Mouse (Mus musculus): ENCODE measurements around the gene Dqx1. TPM values are rescaled to one million over a fixed set of nuclear protein-coding genes. Genes with fewer than 3 reads are reported as not detected.

Gene Dqx1
- polyA plus RNA-seq, 1 experiment from 2014 or later = 0.68 TPM

DNA sequence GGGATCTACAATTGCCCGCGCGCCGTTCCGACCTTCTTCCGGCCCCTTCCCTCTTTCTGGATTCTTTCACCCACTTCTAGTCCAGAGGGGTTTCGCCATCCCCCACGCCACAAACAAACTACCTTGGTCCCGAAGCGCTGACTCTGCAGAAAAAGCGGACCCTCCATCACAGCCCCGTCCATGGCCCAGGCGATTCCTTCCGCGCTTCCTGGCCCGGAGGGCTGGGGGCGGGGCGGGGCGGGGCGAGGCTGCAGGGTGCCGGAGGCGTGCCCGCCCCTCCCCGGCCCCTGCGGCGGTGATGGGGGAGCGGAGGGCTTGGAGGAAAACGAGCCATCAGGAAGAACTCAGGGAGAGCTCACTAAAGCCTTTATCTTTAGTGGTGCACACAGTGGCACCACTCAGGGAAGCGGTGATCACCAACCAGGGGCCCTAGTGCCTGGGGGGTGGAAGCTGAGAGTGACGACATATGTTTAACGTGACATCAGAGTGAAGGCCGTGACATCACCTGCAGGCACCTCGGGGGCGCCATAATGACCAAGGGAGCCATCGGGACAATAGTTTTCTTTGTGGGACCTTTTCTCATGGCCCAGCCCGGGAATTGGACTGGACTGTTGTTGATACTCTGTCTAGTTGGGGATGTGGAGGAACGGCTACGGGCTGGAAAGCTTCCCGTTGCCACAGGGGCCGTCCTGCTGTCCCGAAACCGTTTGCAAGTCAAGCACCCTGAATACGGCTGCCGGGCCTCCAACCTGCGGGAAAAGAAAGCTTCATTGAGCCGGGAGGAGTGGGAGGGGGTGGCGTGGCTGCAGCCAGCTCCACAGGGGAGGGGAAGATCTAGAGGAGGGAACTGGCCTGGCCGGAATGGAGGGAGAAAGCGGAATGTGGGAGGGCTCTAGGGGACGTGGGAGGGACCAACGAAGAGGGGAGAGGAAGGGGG, 24.1 kb upstream of the Dqx1 start, which contains the start of the genes Dok1 and Loxl3:
Gene Dok1, minus strand, starts transcription at position 223 of the 937 bp plus-strand sequence.
Gene Loxl3, plus strand, starts transcription at position 925 of the 937 bp plus-strand sequence.
- no peaks in the 10 kb centered on the region for H3K9me3 ChIP-seq
- H3K27ac ChIP-seq = peak within 1 kb of the TSS; percentile 86
- H3K4me1 ChIP-seq (replicated peaks) = peaks cover 40% of the 10 kb centered on the region
- H3K4me2 ChIP-seq = peak within 1 kb of the TSS; percentile 84
- ATAC-seq (ENCODE audit: insufficient number of reproducible peaks, insufficient read depth, low FRiP score, low TSS enrichment, low read depth) = peak; percentile 75
- WGBS = under 1% methylated on average over 51 of the region's 51 CpGs
- peak within 1 kb of the TSS; percentile 52 for H3K9ac ChIP-seq (replicated peaks)
- peaks cover 44% of the 10 kb centered on the region for H3K27me3 ChIP-seq
- peaks cover 8% of the 10 kb centered on the region; the same call in 1 of the 2 replicates for H3K36me3 ChIP-seq
- peak within 1 kb of the TSS; percentile 48 for H3K4me3 ChIP-seq (replicated peaks)

DNA sequence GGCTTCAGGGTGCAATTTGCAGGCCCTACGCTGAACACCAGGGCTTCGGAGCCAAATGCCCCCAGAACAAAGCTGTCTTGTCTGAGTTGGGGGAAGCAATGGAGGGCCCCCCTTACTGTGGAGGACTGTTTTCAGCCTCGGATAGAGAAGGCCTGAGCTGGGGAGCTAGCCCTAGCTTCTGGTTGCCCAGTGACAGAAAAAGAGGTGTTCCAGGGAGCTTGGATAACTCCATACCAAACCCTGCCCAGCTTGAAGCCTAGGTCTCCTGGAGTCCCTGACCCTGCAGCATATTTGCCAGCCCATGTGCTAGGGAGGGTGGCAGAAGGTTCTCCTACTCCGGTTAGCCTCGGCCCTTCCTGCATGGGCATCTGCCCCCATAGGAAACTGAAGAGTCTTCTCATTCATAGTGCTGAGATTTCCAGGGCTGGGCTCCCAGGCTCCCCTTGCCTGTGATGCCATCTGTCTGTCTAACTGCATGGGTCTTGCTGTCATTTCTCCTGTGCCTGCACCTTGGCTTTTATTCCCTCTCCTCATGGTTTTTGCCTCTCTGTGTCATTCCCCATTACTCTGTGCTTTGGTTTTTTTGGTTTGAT, 23.1 kb upstream of the Dqx1 start:
- Histone ChIP-seq H3K4me3 (replicated peaks) (peak overlapping the region; percentile 48), H3K9ac (replicated peaks) (peak overlapping the region; percentile 52), H3K27ac (peak overlapping the region; percentile 86), H3K4me1 (replicated peaks) (peaks cover 41% of the 10 kb centered on the region), H3K36me3 (peaks cover 8% of the 10 kb centered on the region; the same call in 1 of the 2 replicates), H3K27me3 (peaks cover 35% of the 10 kb centered on the region), H3K4me2 (peak overlapping the region; percentile 84), H3K9me3 (no peaks in the 10 kb centered on the region)
- no peak for ATAC-seq (ENCODE audit: insufficient number of reproducible peaks, insufficient read depth, low FRiP score, low TSS enrichment, low read depth)
- WGBS = 14% methylated on average over 5 of the region's 5 CpGs

DNA sequence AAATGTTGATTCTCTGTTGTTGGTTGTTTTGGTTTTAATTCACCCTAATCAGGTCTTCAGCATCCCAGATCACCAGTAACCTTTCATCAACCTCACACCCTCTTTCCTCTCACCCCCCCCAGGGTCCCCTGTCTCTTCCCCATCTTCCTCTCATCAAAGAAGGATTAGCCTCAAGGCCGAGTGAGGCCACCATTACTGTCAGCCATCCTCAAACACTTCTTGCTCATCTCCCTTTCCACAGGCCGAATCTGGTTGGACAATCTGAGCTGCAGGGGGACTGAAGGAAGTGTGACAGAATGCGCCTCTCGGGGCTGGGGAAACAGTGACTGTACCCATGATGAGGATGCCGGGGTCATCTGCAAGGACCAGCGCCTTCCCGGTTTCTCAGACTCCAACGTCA, 20.5 kb upstream of the Dqx1 start:
- no peaks in the 10 kb centered on the region for H3K9me3 ChIP-seq
- WGBS = 81% methylated on average over 8 of the region's 8 CpGs
- H3K4me3 ChIP-seq (replicated peaks) = no peak overlapping the region
- peaks cover 9% of the 10 kb centered on the region for H3K27me3 ChIP-seq
- no peak overlapping the region for H3K27ac ChIP-seq
- peaks cover 11% of the 10 kb centered on the region; the same call in 1 of the 2 replicates for H3K36me3 ChIP-seq
- ATAC-seq (ENCODE audit: insufficient number of reproducible peaks, insufficient read depth, low FRiP score, low TSS enrichment, low read depth) = no peak
- no peak overlapping the region for H3K4me2 ChIP-seq
- no peak overlapping the region for H3K9ac ChIP-seq (replicated peaks)
- H3K4me1 ChIP-seq (replicated peaks) = peaks cover 25% of the 10 kb centered on the region

DNA sequence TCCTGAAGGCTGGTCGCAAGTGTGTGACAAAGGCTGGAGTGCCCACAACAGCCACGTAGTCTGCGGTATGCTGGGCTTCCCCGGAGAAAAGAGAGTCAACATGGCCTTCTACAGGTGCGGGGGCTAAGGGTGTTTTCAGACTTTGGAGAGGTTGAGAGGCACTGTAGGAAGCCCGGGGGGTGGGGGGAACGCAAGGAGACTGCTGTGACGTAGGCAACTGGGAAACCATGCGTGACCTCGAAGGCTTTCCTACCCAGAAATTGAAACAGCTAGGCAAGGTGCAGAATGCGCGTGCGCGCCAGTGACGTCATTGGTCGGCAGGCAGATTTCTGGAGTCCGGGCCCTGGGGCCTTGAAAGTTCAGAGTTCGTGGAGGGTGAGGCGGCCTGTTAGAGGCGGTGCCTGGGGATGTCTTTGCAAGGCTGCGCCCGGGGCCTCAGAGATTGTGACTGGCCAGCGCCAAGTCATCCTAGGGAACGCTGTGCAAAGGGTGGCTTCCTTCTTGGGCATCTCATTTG, 19.1 kb upstream of the Dqx1 start:
- peaks cover 21% of the 10 kb centered on the region for H3K4me1 ChIP-seq (replicated peaks)
- peaks cover 4% of the 10 kb centered on the region; the same call in 1 of the 2 replicates for H3K27me3 ChIP-seq
- H3K4me2 ChIP-seq = peak overlapping the region; percentile 57
- peak overlapping the region; percentile 29 for H3K4me3 ChIP-seq (replicated peaks)
- no peaks in the 10 kb centered on the region for H3K9me3 ChIP-seq
- H3K27ac ChIP-seq = no peak overlapping the region
- H3K9ac ChIP-seq (replicated peaks) = peak overlapping the region; percentile 44; the same call in 1 of the 2 replicates
- H3K36me3 ChIP-seq = peaks cover 11% of the 10 kb centered on the region; the same call in 1 of the 2 replicates
- peak; percentile 17; the same call in 1 of the 2 replicates for ATAC-seq (ENCODE audit: insufficient number of reproducible peaks, insufficient read depth, low FRiP score, low TSS enrichment, low read depth)
- 11% methylated on average over 24 of the region's 24 CpGs for WGBS

DNA sequence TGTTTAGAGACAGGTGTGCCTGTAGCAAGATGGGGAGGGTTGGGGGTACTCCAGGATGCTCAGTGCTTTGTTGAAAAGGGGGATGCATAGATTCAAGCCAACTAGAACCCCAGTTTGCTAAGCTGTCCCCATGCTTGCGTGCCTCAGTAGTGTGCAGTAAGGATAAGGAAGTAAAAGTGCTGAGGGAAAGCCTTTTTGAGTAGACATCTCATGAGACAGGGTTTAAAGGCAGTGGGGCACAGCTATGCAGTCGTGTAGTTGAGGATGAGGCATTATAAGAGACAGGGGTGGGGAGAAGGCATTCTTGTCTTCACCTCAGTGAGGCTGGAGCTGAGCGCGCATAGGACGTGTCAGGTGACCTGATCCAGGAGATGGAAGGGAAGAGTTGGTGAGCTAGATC, 17.0 kb upstream of the Dqx1 start:
- H3K27ac ChIP-seq = no peak overlapping the region
- 82% methylated on average over 5 of the region's 5 CpGs for WGBS
- no peak overlapping the region for H3K4me3 ChIP-seq (replicated peaks)
- H3K4me1 ChIP-seq (replicated peaks) = peaks cover 9% of the 10 kb centered on the region
- H3K27me3 ChIP-seq = peaks cover 4% of the 10 kb centered on the region; the same call in 1 of the 2 replicates
- no peak overlapping the region for H3K4me2 ChIP-seq
- ATAC-seq (ENCODE audit: insufficient number of reproducible peaks, insufficient read depth, low FRiP score, low TSS enrichment, low read depth) = no peak
- H3K9me3 ChIP-seq = no peaks in the 10 kb centered on the region
- H3K36me3 ChIP-seq = peaks cover 15% of the 10 kb centered on the region; the same call in 1 of the 2 replicates
- no peak overlapping the region for H3K9ac ChIP-seq (replicated peaks)

DNA sequence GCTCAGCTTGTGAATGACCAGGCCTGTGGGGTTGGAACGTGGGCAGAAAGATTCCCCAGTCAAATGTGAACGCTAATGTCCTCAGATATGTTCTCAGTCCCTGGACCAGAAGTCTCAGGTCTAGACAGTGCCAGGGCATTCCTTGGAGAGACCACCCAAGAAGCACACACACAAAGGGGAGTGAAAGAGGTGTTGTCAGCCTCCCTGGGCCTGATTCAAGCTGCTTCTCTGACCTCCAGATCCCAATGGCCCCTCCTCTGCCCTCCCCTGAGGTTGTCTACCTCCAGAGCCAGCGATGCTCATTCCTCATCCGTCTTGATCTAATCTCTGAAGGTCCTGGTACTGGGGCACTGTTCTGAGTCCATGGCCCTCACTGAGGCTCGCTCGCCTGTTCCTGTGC, 14.1 kb upstream of the Dqx1 start:
- ATAC-seq (ENCODE audit: insufficient number of reproducible peaks, insufficient read depth, low FRiP score, low TSS enrichment, low read depth) = no peak
- H3K4me3 ChIP-seq (replicated peaks) = no peak overlapping the region
- no peaks in the 10 kb centered on the region for H3K9me3 ChIP-seq
- H3K4me1 ChIP-seq (replicated peaks) = peaks cover 4% of the 10 kb centered on the region; the same call in 1 of the 2 replicates
- no peak overlapping the region for H3K27ac ChIP-seq
- peaks cover 17% of the 10 kb centered on the region; the same call in 1 of the 2 replicates for H3K36me3 ChIP-seq
- H3K4me2 ChIP-seq = no peak overlapping the region
- WGBS = 65% methylated on average over 6 of the region's 6 CpGs
- no peak overlapping the region for H3K9ac ChIP-seq (replicated peaks)
- H3K27me3 ChIP-seq = no peaks in the 10 kb centered on the region; the same call in 1 of the 2 replicates

DNA sequence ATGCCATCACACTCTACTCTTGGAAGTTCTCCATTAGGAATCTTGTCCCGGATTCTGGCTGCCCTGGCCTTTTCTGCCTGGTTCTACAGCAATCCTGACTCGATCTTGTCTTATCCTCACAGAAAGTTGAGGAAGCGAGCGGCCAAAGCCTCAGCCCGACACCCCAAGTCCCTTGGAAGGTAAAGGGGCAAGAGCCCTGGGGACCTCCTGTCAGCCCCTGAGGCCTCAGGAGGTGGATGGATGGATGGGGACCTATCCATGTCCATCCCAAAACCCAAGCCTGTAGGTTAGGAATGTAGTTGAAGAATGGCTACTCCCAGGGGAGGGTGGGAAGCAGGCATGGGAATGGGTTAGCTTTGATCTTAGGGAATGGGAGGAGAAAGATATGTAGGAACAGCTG, 13.7 kb upstream of the Dqx1 start:
- Histone ChIP-seq H3K9ac (replicated peaks) (no peak overlapping the region), H3K4me1 (replicated peaks) (no peaks in the 10 kb centered on the region), H3K4me2 (no peak overlapping the region), H3K36me3 (peaks cover 21% of the 10 kb centered on the region; the same call in 1 of the 2 replicates), H3K9me3 (no peaks in the 10 kb centered on the region), H3K27ac (no peak overlapping the region), H3K4me3 (replicated peaks) (no peak overlapping the region), H3K27me3 (no peaks in the 10 kb centered on the region; the same call in 1 of the 2 replicates)
- ATAC-seq (ENCODE audit: insufficient number of reproducible peaks, insufficient read depth, low FRiP score, low TSS enrichment, low read depth) = no peak
- 85% methylated on average over 5 of the region's 5 CpGs for WGBS

DNA sequence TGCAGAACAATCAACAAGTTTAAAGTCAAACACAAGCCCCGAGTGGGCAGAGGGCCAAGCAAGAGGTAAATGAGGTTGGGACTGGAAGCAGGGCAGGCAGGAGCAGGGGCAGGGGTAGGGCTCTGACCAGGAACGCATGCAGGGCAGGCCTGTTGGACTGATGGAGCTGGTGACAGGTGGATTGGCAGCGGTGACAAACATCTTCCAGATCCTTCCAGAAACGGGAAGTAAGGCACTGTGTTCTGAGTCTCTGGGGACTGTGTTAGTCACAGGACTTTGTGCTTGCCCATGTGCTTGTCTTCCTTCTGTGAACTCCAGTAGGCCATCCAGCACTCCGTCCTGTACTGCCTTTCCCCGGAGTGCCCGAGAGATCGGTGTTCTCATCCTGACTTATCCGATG, 12.9 kb upstream of the Dqx1 start:
- Histone ChIP-seq H3K36me3 (peaks cover 25% of the 10 kb centered on the region; the same call in 1 of the 2 replicates), H3K4me2 (no peak overlapping the region), H3K27me3 (no peaks in the 10 kb centered on the region; the same call in 1 of the 2 replicates), H3K4me3 (replicated peaks) (no peak overlapping the region), H3K4me1 (replicated peaks) (no peaks in the 10 kb centered on the region), H3K27ac (no peak overlapping the region), H3K9me3 (no peaks in the 10 kb centered on the region), H3K9ac (replicated peaks) (no peak overlapping the region)
- WGBS = 78% methylated on average over 9 of the region's 9 CpGs
- no peak for ATAC-seq (ENCODE audit: insufficient number of reproducible peaks, insufficient read depth, low FRiP score, low TSS enrichment, low read depth)

DNA sequence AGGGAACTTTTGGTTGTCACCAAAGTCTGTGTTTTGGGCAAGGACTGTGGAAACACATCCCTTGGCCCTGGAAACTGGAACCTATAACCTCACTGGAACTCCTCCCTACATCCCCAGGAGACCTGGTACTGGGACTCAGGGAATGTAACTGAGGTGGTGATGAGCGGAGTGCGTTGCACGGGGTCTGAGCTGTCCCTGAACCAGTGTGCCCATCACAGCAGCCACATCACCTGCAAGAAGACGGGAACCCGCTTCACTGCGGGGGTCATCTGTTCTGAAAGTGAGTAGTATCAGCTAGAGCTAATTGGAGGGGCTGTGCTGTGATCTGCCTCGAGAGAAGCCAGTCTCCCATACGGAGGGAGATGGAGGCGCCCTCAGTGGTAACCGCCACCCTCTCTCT, 8.3 kb upstream of the Dqx1 start:
- no peak overlapping the region for H3K9ac ChIP-seq (replicated peaks)
- H3K36me3 ChIP-seq = peaks cover 38% of the 10 kb centered on the region
- H3K4me3 ChIP-seq (replicated peaks) = no peak overlapping the region
- no peaks in the 10 kb centered on the region; the same call in 1 of the 2 replicates for H3K27me3 ChIP-seq
- ATAC-seq (ENCODE audit: insufficient number of reproducible peaks, insufficient read depth, low FRiP score, low TSS enrichment, low read depth) = no peak
- peaks cover 13% of the 10 kb centered on the region for H3K4me1 ChIP-seq (replicated peaks)
- 66% methylated on average over 10 of the region's 10 CpGs for WGBS
- H3K4me2 ChIP-seq = no peak overlapping the region
- H3K9me3 ChIP-seq = no peaks in the 10 kb centered on the region
- H3K27ac ChIP-seq = no peak overlapping the region

DNA sequence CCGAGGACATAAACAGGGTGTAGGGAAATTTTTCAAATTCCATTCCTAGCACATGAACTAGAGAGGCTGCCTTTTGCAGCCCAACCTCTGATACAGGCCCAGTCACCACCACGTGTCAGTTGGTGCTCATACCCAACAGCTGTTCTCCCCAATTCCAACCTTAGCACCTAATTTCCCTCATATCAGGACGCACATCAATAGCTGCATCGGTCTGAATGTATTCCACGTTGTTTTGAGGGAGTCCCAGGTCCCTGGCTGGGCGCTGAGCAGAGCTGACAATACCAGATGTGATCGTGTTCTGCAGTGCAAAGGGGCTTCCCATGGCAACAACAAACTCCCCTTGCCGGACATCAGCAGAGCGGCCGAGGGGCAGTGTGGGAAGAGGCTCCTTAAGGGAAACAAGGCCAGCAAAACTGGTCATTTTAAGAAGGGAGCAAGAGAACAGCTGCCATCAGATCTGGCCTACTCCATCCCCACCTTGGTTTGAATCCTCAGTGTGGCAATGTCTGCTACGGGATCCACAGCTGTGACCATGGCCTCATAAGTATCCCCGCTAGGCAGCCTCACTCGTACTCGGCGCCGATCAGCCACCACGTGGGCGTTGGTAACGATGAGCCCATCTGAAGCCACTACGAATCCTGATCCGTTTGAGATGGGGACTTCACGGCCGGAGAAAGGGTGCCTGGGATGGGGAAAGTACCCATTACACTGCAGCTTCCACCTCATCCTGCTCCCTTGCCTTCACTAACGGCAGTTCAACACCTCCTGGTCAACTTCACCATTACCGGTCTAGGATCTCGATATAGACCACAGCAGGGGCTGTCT, 4.3 kb upstream of the Dqx1 start:
- H3K9ac ChIP-seq (replicated peaks) = peak overlapping the region; percentile 88
- H3K36me3 ChIP-seq = peaks cover 56% of the 10 kb centered on the region
- 1% methylated on average over 26 of the region's 26 CpGs for whole genome bisulfite sequencing
- peak overlapping the region; percentile 97 for H3K4me3 ChIP-seq (replicated peaks)
- H3K4me1 ChIP-seq (replicated peaks) = peaks cover 23% of the 10 kb centered on the region
- peak overlapping the region; percentile 73 for H3K4me2 ChIP-seq
- no peaks in the 10 kb centered on the region for H3K27me3 ChIP-seq
- H3K9me3 ChIP-seq = no peaks in the 10 kb centered on the region
- no peak for ATAC-seq (ENCODE audit: insufficient number of reproducible peaks, insufficient read depth, low FRiP score, low TSS enrichment, low read depth)
- peak overlapping the region; percentile 93 for H3K27ac ChIP-seq
